17 mouse cellular contexts compared by ENCODE assay signal in the genomic region with DNA sequence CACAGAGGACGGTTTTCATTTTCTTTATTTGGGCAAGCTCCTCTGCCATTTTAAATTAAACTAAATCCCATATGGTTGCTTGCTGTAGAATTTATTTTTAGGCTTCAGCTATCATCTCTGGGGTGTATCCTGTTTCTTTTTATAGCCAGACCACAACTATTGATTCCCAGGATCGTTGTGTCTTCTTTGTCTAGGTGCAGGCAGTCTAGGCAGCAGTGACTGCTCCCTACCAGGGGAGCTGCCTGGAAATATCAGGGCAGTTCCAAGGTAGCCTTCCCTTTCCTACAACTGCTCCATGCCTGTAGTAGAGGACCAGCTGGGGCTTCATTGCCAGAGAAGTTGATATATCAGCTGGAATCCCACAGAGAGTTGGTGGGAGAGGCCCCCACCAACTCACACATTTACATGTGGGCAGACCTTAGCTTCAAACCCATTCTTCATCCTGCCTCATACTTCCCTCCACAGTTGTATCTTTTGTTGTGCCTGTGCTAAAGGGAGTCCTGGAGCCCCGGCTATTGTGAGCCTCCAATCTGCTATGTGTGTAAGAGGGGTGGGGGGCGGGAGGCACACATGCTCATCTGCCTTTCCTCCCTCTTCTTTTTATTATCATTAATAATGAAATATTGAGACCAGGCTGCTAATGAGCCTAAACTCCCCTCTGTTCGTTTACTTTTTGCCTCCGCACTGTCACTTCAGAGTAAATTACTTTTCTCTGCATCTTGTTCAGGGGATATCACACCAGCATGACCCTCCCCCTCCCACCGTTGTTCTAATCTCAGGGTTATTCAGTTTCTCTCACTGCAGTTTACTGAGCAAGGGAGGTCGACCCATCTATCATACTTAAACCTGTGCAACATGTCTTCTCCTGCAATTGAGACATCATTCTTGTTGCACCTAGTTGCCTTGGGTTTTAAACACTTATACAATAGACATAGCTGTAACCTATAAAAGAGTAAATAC.
A peak's percentile ranks its signal among the peaks of the same experiment; 100 is the strongest.
DNase-seq lines count a peak whose midpoint lies in the region; ATAC-seq lines count a peak whose summit lies in the region.
"Had no signal": no experiment of that assay in that cellular context is flagged by ENCODE, and none has a peak within 500 bp of the region (broad histone marks: within the 10 kb centered on the region; RNA-seq: fewer than 3 reads in every experiment).

No protein-coding gene starts in this region.

- no peaks in the 10 kb centered on the region for H3K36me3 ChIP-seq in forebrain, embryonic 15.5 days
- H3K36me3 ChIP-seq in midbrain, embryonic 13.5 days: no peaks in the 10 kb centered on the region
- H3K36me3 ChIP-seq in liver, embryonic 11.5 days (ENCODE audit: control insufficient read depth, insufficient read depth, low read length): no peaks in the 10 kb centered on the region

- H3K9ac ChIP-seq in forebrain, embryonic 15.5 days (replicated peaks): no peak overlapping the region
- H3K9ac ChIP-seq in midbrain, embryonic 13.5 days (replicated peaks): no peak overlapping the region
- no peak overlapping the region for H3K9ac ChIP-seq in liver, embryonic 11.5 days (ENCODE audit: low read depth, low read length)

- 35% methylated on average over 8 of the region's 8 CpGs for WGBS in forebrain, embryonic 15.5 days
- WGBS in midbrain, embryonic 13.5 days: 40% methylated on average over 8 of the region's 8 CpGs
- 49% methylated on average over 8 of the region's 8 CpGs for WGBS in liver, embryonic 11.5 days

- ATAC-seq in forebrain, embryonic 15.5 days (replicated peaks): no peak
- ATAC-seq in midbrain, embryonic 13.5 days: peak; percentile 45; the same call in 1 of the 2 replicates
- ATAC-seq in liver, embryonic 11.5 days (replicated peaks; ENCODE audit: low FRiP score): no peak

- H3K4me1 ChIP-seq in forebrain, embryonic 15.5 days: peaks cover 21% of the 10 kb centered on the region
- peaks cover 15% of the 10 kb centered on the region for H3K4me1 ChIP-seq in midbrain, embryonic 13.5 days (replicated peaks)
- H3K4me1 ChIP-seq in liver, embryonic 11.5 days (replicated peaks; ENCODE audit: control insufficient read depth, insufficient read depth, low read length): no peaks in the 10 kb centered on the region

- DNase-seq in embryo, embryonic 10 days (ENCODE audit: low spot score): peak; percentile 21
- no peak for DNase-seq in embryo, embryonic 9.5 days (ENCODE audit: extremely low spot score)
- peak; percentile 42 for DNase-seq in brain, adult 2 months (ENCODE audit: low read depth, low spot score)
- no peak for DNase-seq in heart, adult 11 months
- DNase-seq in liver, embryonic 11.5 days (ENCODE audit: low spot score): no peak
- DNase-seq in c-Kit-positive CD71-positive TER-119-positive erythroid progenitor cells, embryonic 14.5 days (ENCODE audit: low spot score): no peak
- DNase-seq: cerebellum, adult 9-10 months; gastrocnemius, postnatal 14 days; heart, postnatal 36 days; kidney, adult 11 months; kidney, postnatal 36 days; lung, adult 2 months; right cerebral cortex, postnatal 14 days; thymus, adult 2 months had no signal

- peak overlapping the region; percentile 70 for H3K27ac ChIP-seq in forebrain, embryonic 15.5 days (replicated peaks)
- H3K27ac ChIP-seq in midbrain, embryonic 13.5 days: peak overlapping the region; percentile 54
- no peak overlapping the region for H3K27ac ChIP-seq in liver, embryonic 11.5 days (ENCODE audit: low read depth, low read length)

- H3K4me3 ChIP-seq in forebrain, embryonic 15.5 days: no peak overlapping the region
- H3K4me3 ChIP-seq in midbrain, embryonic 13.5 days (replicated peaks): no peak overlapping the region
- H3K4me3 ChIP-seq in liver, embryonic 11.5 days (ENCODE audit: low read depth, low read length): no peak overlapping the region

- no peak overlapping the region for H3K4me2 ChIP-seq in forebrain, embryonic 15.5 days (replicated peaks)
- no peak overlapping the region for H3K4me2 ChIP-seq in midbrain, embryonic 13.5 days (replicated peaks)
- H3K4me2 ChIP-seq in liver, embryonic 11.5 days: no peak overlapping the region
- H3K4me2 ChIP-seq: heart, embryonic 11.5 days had no signal

- H3K9me3 ChIP-seq in forebrain, embryonic 15.5 days: no peaks in the 10 kb centered on the region
- H3K9me3 ChIP-seq in midbrain, embryonic 13.5 days: no peaks in the 10 kb centered on the region
- no peaks in the 10 kb centered on the region for H3K9me3 ChIP-seq in liver, embryonic 11.5 days (ENCODE audit: control insufficient read depth, low read length)

- H3K27me3 ChIP-seq in forebrain, embryonic 15.5 days: no peaks in the 10 kb centered on the region
- no peaks in the 10 kb centered on the region for H3K27me3 ChIP-seq in midbrain, embryonic 13.5 days
- H3K27me3 ChIP-seq in liver, embryonic 11.5 days (replicated peaks; ENCODE audit: control insufficient read depth, insufficient read depth, low read length): no peaks in the 10 kb centered on the region

Comparison
In these comparisons a context has a peak if more than half of its experiments do, and no peak if none do; other contexts are left out.
1. DNase-seq: peak in embryo, embryonic 10 days (single experiment) and brain, adult 2 months (single experiment); none in embryo, embryonic 9.5 days (single experiment), heart, adult 11 months (single experiment), liver, embryonic 11.5 days (single experiment) and c-Kit-positive CD71-positive TER-119-positive erythroid progenitor cells, embryonic 14.5 days (single experiment).